Mouse (Mus musculus): ENCODE results near the gene Gm11111.

Gm11111 gene

DNA sequence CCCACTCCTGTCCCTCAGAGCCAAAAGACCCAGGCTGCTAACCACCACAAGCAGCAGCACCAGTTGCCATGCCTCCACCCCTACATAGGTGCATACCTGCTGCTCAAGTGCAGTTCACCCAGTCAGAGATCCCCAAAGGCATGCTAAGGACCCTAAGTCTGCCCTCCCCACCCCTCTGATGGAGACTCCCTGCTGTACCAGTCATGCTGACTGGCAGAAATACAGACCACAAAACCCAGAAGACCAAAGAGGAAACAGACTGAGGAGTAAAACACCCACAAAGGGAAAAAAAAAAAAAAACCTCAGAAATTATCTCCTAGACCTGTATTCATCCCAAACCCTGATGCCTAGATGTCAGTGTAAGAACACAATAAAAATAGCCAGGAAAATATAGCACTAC is 33.4 kb downstream of the Gm11111 start:
- no peak for DNase-seq
